Mouse (Mus musculus) adrenal gland, postnatal 14 days (tissue): ENCODE results near the gene Krt19. TPM values are rescaled to one million over a fixed set of nuclear protein-coding genes. Genes with fewer than 3 reads are reported as not detected.

Experiments
- DNase-seq: peaks from one replicate; pipeline ENCODE4 v3.0.0; 2021; ENCODE audit warnings: mixed read lengths
- long read RNA-seq, 2 experiments: library from polyadenylated mRNA; stranded (forward); transcript quantifications; one replicate each; pipeline ENCODE4 v2.0.0; 2021
- total RNA-seq: library from RNA; stranded (reverse); gene quantifications from 2 replicates; pipeline ENCODE4 v1.2.3, GENCODE M21; 2021

Gene Krt19
- total RNA-seq, result 6.4 and 6.6 TPM in 2 replicates
- long read RNA-seq, experiment 1, result 0 reads
- long read RNA-seq, experiment 2, partial matches to known transcripts, result 3 of 5 reads
- long read RNA-seq, experiment 2, other reads (novel, unspliced or antisense), result 0 of 5 reads

DNA sequence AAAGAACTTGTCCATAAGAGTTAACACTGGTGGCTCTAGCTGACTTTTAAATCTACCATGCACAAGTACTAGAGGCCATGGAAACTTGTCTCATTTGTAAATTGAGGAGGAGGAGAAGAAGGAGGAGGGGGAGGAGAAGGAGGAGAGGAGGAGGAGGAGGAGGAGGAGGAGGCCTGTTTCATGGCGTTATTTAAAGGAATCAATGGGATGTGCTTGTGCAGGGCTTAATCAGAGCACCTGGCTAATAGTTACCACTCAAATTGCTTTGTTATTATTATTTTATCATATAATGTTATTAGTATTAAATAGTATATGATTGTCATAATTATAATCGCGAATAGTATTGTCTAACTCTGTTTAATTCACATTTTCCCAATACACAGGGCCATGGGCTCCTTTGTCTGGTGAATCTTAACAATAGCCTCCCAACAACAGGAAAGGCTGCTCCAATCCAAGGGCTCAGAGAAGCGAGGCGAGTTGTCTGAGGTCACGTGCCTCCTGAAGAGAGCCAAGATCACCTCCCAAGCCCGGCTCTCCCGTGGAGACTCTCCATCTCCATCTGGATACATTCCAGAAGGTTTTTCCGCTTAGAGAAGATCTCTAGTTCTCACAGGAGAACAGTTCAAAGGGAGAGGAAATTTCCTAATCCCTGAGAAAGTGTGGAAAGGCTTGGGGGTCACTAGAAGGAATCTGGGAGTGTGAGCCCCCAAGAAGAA, at the start of gene Krt19:
TSS of gene Krt19 (minus strand) at position 51 of the 716 bp plus-strand sequence.
- no peak for DNase-seq

DNA sequence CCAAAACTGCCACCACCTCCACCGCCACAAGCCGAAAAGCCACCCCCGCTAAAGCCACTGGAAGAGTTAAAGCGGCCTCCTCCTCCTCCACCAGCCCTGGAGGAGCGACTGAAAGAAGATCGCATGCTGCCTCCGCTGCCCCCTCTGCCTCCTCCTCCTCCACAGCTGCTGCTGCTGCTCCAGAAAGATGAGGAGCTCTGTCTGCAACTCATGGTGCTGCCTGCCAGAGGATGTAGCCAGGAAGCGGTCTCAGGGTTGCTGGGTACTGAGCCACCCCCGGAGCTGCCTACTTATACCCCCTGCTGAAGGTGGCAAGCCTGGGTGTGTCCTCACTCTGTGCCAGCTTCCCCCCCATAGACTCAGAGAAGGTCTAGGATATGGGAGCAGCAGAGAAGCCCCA, 44.5 kb upstream of the Krt19 start, which contains the start of gene Krt9:
TSS of gene Krt9 (minus strand) at position 255 of the 400 bp plus-strand sequence.
- DNase-seq, result no peak

DNA sequence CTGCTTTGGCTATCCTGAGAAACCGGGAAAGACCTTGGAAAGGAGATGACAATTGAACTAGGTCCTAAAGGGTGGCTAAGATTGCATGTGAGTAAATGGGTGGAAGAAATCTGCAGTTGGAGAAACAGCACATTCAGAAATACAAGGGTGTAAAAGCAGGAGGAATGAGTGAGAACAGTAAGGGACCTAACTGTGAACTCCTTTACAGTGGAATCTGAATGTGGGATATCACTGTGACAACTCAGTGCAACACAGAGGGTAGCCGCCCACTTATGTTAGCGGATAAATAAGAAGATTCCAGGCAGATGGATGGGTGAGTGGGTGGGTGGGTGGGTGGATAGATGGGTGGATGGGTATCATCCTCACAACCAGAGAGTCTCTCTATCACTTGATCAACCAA, 43.4 kb upstream of the Krt19 start:
- DNase-seq, result no peak

DNA sequence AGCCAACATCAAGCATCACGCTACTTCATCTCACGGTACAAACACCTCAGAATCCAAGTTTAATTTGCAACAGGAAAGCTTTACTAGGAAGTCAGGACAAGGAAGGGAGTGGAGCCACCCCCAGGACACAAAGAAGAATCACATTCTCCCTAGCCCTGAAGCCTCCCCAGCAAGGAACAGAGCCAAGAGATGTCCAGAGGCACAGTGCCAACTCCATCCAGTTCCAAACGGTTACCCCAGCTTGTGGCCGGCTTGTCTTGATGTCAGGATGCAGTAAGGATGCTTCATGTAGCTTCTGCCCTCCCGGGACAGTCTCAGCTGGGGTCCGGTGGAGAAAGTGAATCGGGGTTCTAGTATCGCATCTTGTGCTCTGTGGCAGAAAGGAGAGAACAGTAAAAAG, 38.3 kb upstream of the Krt19 start:
- DNase-seq, result no peak

DNA sequence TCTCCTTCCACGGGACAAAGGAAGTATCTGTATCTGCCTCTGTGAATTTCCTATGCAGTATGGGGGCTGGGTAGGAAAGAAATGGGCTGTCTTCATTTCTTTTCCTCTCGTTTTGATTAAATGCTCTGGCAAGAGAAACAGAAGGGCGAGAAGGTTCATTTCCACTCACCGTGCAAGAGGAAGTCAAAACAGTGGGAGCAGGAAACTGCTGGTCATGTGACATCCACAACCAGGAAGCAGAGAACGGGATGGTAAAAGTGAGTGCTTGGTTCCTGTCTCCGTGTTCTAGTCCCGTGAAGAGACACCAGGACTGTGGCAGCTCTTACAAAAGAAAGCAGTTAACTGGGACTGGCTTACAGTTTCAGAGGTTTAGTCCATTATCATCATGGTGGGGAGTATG, 33.3 kb upstream of the Krt19 start:
- DNase-seq, result no peak

DNA sequence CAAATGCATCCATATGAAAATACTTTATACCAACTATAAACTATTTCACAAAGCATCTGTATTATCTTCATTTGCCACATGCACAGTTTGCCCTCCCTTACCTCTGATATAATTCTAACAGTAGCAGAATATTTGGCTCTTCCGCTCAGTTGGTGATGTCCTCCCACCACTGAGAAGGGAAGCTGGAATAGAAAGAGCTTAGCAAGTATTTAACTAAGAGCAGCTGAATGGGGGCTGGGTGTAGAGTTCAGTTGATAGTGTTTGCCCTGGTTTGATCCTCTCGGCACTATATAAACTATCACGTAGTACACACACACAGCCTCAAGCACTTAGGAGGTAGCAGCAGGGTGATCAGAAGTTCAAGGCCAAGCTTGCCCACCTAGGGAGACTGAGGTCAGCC, 30.8 kb upstream of the Krt19 start:
- DNase-seq, result no peak

DNA sequence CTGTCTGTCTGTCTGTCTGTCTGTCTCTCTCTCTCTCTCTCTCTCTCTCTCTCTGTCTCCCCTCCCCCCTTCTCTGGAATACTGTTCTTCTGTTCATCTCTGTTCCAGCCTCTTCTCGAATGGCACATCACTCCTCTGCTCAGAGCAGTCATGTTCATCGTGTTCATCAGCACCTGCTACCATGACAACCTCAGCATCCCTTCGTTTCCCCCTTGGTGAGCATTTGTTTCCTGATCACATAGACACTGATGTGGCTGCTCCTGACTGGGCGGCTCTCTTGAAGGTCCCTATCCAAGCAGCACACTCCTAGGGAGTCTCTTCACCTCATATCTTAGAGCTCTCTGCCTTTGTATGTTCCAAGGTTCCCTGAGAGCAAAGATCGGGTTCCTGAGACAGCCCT, 29.8 kb upstream of the Krt19 start:
- no peak for DNase-seq

DNA sequence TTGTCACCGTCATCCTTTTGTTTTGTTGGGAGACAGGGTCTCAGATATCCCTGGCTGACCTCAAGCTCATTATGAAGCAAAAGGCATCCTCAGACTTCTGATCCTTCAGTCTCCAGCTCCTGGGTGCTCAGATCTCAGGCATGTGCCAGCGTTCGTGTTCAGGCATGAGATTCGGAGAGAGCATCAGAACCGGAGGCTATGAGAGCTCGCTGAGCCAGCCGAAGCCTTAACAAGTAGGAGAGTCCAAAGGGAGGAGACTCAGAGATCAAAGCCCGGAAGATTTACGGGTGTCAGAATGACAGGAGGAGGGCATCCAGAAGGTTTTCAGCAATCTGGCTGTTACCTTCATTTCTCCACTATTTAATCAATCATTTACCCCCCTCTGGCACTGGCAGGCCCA, 28.3 kb upstream of the Krt19 start:
- no peak for DNase-seq

DNA sequence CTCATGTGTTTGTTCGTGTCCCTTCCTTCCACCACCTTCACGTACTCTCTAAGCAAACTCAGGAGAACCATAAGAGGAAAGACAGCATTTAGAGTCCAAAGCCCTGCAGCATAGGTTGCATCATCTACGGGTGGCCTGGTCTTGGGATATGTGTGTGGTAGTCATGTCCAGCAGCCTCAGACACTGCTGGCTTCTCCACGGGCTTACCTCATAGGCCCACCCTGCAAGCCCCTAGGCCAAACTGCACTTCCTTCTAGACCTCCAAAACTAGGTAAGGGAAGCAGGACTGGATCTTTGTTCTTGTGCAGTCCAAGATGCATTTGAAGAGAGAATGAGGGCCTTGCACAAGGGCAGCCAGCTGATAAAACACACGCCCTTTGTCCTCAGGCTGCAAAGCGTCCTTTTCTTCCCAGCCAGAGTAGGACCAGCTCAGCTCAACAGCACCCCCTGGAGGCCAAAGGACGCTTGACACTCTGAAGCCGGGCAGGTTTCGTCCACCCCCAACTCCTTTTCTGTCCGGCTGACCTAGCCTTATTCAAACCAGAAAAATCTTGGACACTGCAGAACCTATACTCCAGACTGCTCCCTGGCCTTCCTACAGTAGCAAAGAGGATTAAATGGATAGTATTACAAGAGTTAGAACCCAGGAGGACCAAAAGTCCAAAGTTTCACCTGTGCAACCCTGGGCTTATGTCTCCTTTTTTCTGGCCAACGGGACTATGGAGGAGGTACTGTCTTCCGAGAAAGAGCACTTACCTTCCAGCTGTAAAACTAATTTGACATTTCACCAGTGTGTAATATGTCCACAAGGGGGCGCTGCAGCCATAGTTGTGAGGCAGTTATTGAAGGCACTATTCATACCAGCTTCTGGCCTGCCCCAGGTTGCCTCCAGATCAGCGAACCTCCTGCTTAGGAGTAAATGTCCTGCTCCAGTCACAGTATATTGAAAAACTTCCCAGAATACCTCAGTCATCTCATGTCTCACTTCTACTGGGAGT, 20.6 kb upstream of the Krt19 start:
- peak; percentile 88 for DNase-seq

DNA sequence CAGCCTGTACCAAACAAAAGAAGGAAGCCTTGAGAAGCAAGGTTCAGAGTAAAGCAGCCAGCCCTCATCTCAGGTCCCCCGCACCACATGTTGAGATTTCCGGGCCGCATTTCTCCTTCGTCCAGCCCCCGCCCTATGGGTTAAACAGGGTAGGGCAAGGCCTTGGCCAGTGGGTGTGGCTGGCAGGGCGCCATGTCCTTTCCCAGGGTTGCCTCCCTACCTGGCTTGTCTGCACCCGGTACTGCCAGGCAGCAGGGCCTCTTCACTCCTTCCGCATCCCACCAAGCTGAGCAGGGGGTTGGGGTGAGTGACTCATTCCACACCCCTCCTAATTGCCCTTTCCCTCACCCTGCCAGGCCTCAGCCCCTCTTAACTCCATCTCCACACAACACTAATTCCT, 19.6 kb upstream of the Krt19 start:
- DNase-seq, result peak; percentile 15

DNA sequence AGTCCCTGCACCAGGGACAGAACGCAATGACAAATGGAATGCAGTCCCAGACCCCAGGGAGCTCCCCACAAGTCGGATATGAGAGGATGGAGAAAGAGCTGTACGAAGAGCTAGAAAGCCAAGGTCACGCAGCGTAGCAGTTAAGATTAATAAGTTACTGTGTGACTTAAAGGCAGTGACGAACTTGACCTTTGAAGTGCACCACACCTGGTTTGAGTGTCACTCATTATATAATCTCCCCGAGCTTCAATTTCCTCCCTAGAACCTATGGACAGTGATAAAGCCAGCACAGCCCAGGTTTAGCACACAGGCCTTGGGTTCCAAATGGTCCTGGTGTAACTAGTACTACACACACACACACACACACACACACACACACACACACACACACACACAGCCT, 15.9 kb upstream of the Krt19 start:
- no peak for DNase-seq

DNA sequence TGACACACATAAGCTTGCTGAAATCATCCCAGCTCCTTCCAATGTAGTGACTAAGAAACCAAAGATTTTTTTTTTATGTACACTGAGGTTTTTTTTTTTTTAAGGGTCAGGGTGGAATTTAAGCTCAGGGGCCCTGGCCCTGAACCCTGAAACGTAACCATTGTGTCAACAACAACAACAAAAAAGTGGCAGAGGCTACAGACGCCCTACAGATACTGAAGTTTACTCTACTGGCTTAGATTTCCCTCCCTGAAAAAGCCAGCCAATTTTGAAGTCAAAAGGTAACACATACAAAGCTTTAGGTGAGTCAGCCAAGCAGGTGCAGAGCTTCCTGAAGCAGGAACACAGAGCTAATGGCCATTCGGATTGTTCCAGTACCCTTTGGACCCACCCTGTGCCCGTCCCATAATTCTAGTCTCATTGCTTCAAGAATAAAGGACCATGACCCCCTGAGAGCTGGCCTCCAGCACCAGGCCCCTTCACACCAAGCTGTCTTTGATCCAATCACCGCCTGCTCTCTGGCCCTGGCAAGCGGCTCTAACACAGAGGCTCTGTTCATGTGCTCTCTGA, 9.5 kb upstream of the Krt19 start:
- no peak for DNase-seq

DNA sequence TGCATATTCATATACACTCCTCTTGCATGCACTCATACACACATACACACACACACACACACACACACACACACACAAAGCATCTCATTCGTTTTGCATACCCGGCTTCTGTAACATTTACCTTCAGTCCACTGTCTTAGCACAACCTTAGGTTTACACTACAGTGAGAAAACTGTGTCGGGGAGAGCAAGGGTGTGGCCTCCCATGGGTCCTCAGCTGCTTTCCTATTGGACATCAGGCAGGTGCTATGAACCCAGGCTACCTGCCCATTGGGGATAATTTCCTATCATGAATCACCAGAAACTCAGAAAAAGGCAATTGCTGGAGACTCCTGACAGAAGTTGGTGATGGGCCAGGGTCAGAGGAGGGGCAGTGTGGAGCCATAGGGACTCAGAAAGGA, 8.9 kb upstream of the Krt19 start:
- DNase-seq, result no peak

DNA sequence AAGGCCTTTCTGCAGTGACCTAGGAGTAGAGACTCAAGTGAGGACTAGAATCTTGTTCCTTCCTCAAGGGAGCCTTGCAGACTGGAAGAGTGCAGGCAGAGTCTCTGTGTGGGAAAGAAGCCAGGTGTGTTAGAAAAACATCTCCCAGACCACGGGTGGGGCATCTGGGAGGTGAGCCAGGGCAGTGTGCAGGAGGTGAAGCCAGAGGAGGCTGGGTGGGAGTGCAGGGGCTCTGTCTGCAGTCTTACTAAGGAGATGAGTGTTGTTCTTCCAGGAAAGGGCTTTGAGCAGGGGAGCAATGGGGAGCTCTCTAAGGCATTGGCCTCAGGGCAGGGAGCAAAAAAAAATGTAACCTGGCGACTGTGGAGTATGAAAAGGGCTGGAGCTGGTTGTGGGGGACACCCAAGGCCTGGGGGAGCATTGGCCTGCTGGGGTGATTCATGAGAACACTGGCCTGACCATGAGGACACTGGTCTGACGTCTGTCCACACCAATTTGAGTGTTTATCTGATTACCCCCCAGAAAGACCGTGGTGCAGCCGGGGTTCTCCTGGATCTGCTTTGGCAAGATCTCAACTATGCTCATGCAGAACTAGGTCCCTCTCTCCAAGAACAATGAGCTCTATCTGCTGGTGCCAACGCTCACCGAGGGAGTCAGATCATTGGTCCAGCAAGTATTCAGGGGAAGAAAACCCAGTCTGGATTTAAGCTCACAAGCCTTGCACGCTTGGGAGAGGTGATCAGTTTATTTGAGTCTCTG, 7.2 kb upstream of the Krt19 start:
- DNase-seq, result no peak

DNA sequence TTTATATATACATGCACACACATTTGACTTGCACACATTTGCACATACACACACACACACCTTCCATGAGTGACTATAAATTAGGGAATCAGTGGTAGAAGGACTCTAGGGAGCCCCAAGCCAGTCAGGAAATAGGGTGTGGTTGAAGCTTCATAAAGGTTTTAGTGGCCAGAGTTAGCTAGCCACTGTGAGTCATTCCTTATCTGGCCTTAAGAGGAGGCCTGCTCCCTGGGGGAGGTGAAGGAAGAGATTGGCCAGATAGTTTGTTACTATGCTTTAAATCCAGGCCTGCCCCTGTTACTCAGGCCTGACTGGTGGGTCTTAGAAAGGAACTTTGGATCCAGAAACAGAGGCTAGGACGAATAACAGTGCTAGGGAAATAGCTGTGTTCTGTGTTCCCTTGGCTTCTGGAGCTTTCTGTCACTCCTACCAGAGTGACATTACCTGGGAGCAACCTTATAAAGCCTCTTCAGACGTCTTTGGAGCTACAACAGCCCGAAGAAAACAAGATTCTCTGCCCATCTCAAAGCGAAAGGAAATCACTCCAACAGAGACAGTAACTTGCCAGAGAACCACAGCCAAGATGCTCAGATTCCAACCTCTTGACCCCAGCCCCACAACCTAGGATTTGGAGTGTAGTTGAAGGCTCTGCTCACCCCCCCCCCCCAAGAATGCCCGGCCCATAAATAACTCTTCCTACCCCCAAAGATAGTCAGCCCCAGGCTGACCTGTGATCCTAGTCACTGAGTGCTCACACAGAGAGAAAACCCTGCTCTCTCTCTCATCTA, 705 bp downstream of the Krt19 start:
- DNase-seq, result no peak

DNA sequence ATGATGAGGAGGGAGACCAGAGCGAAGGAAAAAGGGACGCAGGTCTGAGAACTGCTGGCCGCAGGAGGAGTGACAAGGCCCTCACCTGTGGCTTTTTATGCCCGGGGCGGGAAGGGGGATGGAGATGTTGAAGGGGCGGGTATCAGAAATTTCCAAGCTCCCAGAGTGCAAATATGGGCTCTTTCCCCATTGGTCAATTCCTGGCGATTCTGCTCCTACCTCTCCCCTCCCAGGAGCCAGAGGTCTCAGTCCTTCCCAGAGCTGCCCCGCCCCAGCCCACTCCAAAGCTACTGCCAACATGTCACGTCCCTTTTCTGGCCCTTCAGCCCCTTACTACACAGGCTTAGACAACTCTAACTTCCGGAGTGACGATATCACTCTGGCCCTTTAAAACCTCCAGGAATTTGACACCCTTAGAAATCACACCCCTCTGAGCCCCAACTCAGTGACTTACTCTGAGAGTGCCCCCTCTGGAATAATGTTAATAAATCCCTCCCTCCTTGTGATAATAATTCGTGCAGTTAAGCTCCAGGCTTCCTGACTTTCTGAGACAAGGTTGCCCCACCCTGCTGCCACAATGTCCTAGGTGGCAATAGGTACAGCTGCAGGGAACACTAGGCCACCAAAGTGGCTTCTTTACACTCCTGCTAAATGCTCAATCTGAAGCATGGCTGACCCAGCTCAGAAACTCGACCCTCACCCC, 2.5 kb downstream of the Krt19 start:
- no peak for DNase-seq

DNA sequence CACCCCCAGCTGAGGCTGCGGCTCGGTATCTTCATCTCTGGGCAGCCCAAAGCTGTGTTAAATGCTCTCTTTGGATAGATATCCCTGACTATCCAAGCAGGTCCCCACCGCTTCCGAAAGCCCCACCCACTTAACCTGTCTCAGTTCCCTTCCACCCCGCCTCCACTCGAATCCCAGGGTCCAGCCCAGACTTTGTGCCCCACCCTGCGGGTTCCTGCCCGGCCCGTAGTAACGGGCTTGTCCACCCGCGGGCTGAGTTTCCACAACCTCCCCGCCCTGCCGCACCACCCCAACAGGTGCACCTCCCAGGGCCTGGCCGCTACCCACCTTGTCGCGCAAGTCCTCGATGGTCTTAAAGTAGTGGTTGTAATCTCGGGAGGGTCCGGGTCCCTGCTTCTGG, 3.4 kb downstream of the Krt19 start:
- DNase-seq, result no peak

DNA sequence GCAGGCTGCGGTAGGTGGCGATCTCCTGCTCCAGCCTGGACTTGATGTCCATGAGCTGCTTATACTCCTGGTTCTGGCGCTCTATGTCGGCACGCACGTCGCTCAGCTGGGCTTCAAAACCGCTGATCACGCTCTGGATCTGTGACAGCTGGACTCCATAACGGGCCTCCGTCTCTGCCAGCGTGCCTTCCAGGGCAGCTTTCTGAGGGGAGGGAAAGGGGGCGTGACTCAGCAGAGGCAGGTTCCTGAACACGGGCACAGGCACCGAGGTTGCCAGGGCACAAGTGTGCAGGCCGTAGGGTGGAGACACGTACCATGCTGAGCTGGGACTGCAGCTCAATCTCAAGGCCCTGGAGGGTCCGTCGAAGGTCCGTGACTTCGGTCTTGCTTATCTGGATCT, 7.5 kb downstream of the Krt19 start:
- peak; percentile 14 for DNase-seq

DNA sequence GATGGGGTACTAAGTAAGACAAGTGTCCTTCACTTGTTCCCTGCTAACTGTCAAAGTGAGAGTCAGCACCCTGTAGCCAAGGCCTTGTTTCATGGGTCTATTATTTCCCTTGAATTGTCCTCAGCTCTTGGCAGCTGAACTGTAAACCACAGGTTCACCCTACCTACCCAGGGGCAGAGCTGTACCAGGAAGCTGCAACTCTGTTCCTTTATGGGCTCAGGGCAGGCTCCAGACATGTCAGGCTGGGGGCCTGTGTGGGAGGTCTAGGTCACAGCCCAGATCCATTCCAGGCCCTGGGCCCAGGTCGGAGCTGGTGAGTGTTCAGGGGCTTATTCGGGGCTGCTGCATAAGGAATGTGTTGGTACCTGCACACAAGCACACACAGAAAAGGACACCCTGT, 9.1 kb downstream of the Krt19 start:
- no peak for DNase-seq

DNA sequence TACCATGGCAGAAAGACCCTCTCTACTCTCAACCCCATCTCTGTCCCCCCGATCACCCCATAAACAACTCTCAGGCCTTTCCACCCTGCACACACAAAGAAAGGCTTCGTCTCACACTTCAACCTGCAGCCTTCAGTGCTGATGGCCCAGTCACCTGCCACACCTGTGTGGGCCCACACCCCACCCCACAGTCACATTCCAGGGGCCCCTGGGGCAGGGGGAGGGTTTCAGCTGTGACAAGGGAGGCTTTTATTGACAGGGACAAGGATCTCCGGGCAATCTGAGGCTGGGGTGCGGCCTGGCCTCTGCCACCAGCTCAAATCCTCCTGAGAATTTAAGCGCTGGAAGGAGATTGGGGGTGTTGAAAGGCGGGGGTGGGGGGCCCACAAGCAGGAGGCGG, 9.7 kb downstream of the Krt19 start:
- no peak for DNase-seq

DNA sequence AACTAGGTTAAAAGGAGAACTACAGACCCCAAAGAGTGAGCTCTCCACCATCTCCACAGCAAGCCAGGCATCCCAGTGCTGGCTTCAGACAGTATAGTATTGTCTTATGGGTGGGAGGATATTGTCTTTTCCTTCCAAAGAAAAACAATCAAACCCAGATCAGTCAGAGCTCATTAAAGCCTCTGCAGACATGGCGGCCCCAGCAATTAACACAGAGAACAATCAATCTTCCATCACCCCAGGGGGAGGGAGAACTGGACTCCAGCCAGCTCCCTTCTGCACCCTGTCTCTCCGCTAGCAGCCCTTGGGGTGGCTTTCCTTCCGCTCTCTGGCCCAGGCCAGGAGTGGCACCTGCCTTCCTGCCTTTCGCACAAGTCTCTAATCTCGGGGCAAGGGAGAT, 10.8 kb downstream of the Krt19 start:
- DNase-seq, result no peak
